Mouse (Mus musculus) myocyte (in vitro differentiated cells): ENCODE results near the gene Anapc11.

ENCODE experiments used
- MAX ChIP-seq: IDR thresholded peaks from one replicate; pipeline ENCODE4 v1.6.1; 2011; ENCODE audit warnings: low read depth, mild to moderate bottlenecking, control low read depth
- POLR2A ChIP-seq: IDR thresholded peaks from one replicate; pipeline ENCODE4 v1.6.1; 2011; ENCODE audit warnings: low read depth, mild to moderate bottlenecking, control low read depth, moderate library complexity; ENCODE audit not compliant: insufficient read length
- POLR2AphosphoS2 ChIP-seq: IDR thresholded peaks from one replicate; pipeline ENCODE4 v1.6.1; 2011; ENCODE audit warnings: low read depth, control low read depth; ENCODE audit not compliant: insufficient read length
- USF1 ChIP-seq: IDR thresholded peaks from one replicate; pipeline ENCODE4 v1.6.1; 2011; ENCODE audit warnings: low read depth, mild to moderate bottlenecking, control low read depth, moderate library complexity

GRCm38 (mm10) chr11:120616617-120617294 is 18.5 kb downstream of the Anapc11 start:
- TF ChIP-seq MAX: no peak
- TF ChIP-seq POLR2AphosphoS2: no peak
- TF ChIP-seq POLR2A: no peak
- no peak for TF ChIP-seq USF1
